Mouse (Mus musculus) hindbrain, embryonic 14.5 days (tissue): ENCODE data around the gene Rpn1. TPM values are rescaled to one million over a fixed set of nuclear protein-coding genes. Genes with fewer than 3 reads are reported as not detected.

Source experiments
- ATAC-seq: fragments of 200-750 bp; cut with Nextera tagmentation; 2 replicates; pipeline ENCODE4 v1.8.0; 2017; ENCODE audit warnings: moderate number of reproducible peaks, mild to moderate bottlenecking, moderate TSS enrichment, moderate library complexity; ENCODE audit not compliant: low FRiP score
- DNase-seq: peaks from one replicate; pipeline ENCODE4 v3.0.0-alpha.2; 2015; ENCODE audit warnings: low spot score
- H3K27ac ChIP-seq: fragments of 300-500 bp; sonication (generic); 2 replicates; pipeline ENCODE4 v1.5.1; 2014; ENCODE audit warnings: mild to moderate bottlenecking, moderate library complexity
- H3K27me3 ChIP-seq: fragments of 300-500 bp; sonication (generic); 2 replicates; pipeline ENCODE4 v1.6.1; 2014; ENCODE audit warnings: mild to moderate bottlenecking, low read length, mixed read lengths; ENCODE audit not compliant: control insufficient read depth, insufficient read depth
- H3K36me3 ChIP-seq: fragments of 300-500 bp; sonication (generic); replicated peaks from 2 replicates; pipeline ENCODE4 v1.6.1; 2014; ENCODE audit not compliant: control insufficient read depth, insufficient read depth
- H3K4me1 ChIP-seq: fragments of 300-500 bp; sonication (generic); replicated peaks from 2 replicates; pipeline ENCODE4 v1.6.1; 2014; ENCODE audit warnings: antibody characterized with exemption, low read length, mixed read lengths; ENCODE audit not compliant: control insufficient read depth, insufficient read depth
- H3K4me2 ChIP-seq: fragments of 300-500 bp; sonication (generic); replicated peaks from 2 replicates; pipeline ENCODE4 v1.6.1; 2014; ENCODE audit warnings: mild to moderate bottlenecking, moderate library complexity
- H3K4me3 ChIP-seq: fragments of 300-500 bp; sonication (generic); replicated peaks from 2 replicates; pipeline ENCODE4 v1.5.1; 2014; ENCODE audit warnings: mild to moderate bottlenecking, low read length
- H3K9ac ChIP-seq: fragments of 300-500 bp; sonication (generic); 2 replicates; pipeline ENCODE4 v1.6.1; 2014
- H3K9me3 ChIP-seq: fragments of 300-500 bp; sonication (generic); 2 replicates; pipeline ENCODE4 v1.6.1; 2016; ENCODE audit warnings: low read length; ENCODE audit not compliant: control insufficient read depth
- WGBS: fragments of 180-500 bp; shearing (Covaris S2); extraction: QIAGEN DNeasy Blood & Tissue Kit; methylation state at CpG from one replicate; pipeline ENCODE4 v1.1.7; 2014; 5-methylcytosine and 5-hydroxymethylcytosine counted together
- polyA plus RNA-seq: library from polyadenylated mRNA; unstranded; fragments of >200 nt; fragmentation: Nextera tagmentation; extraction: Ambion mirVana; gene quantifications from 2 replicates; pipeline ENCODE4 v1.2.1, GENCODE M21; 2014

Gene Rpn1
- polyA plus RNA-seq, 1 experiment from 2014 or later: 301 TPM

- 98% methylated on average over 12 of the region's 12 CpGs for WGBS
Measured at GRCm38 (mm10) chr6:88106612-88107123, 22.4 kb downstream of the Rpn1 start.

GRCm38 (mm10) chr6:88107661-88108535 is 23.6 kb downstream of the Rpn1 start:
- DNase-seq: no peak
- peaks cover 14% of the 10 kb centered on the region for H3K4me1 ChIP-seq
- no peak overlapping the region for H3K9ac ChIP-seq
- no peak overlapping the region for H3K27ac ChIP-seq
- WGBS: 87% methylated on average over 10 of the region's 10 CpGs
- no peak overlapping the region for H3K4me3 ChIP-seq
- H3K9me3 ChIP-seq: no peaks in the 10 kb centered on the region
- ATAC-seq: no peak
- peaks cover 19% of the 10 kb centered on the region for H3K36me3 ChIP-seq
- H3K4me2 ChIP-seq: no peak overlapping the region
- H3K27me3 ChIP-seq: no peaks in the 10 kb centered on the region

More at GRCm38 (mm10) chr6:88106612-88107123, 22.4 kb downstream of the Rpn1 start:
- no peaks in the 10 kb centered on the region for H3K9me3 ChIP-seq
- H3K9ac ChIP-seq: peak overlapping the region; percentile 68
- H3K4me2 ChIP-seq: peak overlapping the region; percentile 48
- no peaks in the 10 kb centered on the region for H3K27me3 ChIP-seq
- no peak for DNase-seq
- peak overlapping the region; percentile 71 for H3K27ac ChIP-seq
- peak; percentile 31 for ATAC-seq
- H3K4me3 ChIP-seq: no peak overlapping the region
- H3K4me1 ChIP-seq: peaks cover 14% of the 10 kb centered on the region
- peaks cover 31% of the 10 kb centered on the region for H3K36me3 ChIP-seq

- Histone ChIP-seq H3K4me3 (no peak overlapping the region), H3K36me3 (no peaks in the 10 kb centered on the region), H3K9ac (peak overlapping the region; percentile 37; the same call in 1 of the 2 replicates), H3K4me2 (no peak overlapping the region), H3K27ac (no peak overlapping the region), H3K27me3 (no peaks in the 10 kb centered on the region), H3K4me1 (peaks cover 6% of the 10 kb centered on the region), H3K9me3 (no peaks in the 10 kb centered on the region)
- ATAC-seq: peak; percentile 84
- 32% methylated on average over 7 of the region's 7 CpGs for WGBS
- peak; percentile 81 for DNase-seq
Measured at GRCm38 (mm10) chr6:88113139-88113538, 28.9 kb downstream of the Rpn1 start.

- Histone ChIP-seq H3K27ac (no peak overlapping the region), H3K4me3 (no peak overlapping the region), H3K4me2 (no peak overlapping the region), H3K9ac (no peak overlapping the region), H3K36me3 (no peaks in the 10 kb centered on the region), H3K9me3 (no peaks in the 10 kb centered on the region), H3K27me3 (no peaks in the 10 kb centered on the region), H3K4me1 (peaks cover 6% of the 10 kb centered on the region)
- WGBS: 78% methylated on average over 5 of the region's 5 CpGs
- no peak for DNase-seq
- no peak for ATAC-seq
Measured at GRCm38 (mm10) chr6:88114414-88114813, 30.1 kb downstream of the Rpn1 start.

GRCm38 (mm10) chr6:88116347-88117183 is 32.3 kb downstream of the Rpn1 start:
- Histone ChIP-seq H3K4me3 (no peak overlapping the region), H3K4me1 (peaks cover 6% of the 10 kb centered on the region), H3K27ac (no peak overlapping the region), H3K9me3 (no peaks in the 10 kb centered on the region), H3K9ac (no peak overlapping the region), H3K4me2 (no peak overlapping the region), H3K27me3 (no peaks in the 10 kb centered on the region), H3K36me3 (no peaks in the 10 kb centered on the region)
- peak; percentile 71 for DNase-seq
- peak; percentile 18; the same call in 1 of the 2 replicates for ATAC-seq
- WGBS: 69% methylated on average over 21 of the region's 21 CpGs

GRCm38 (mm10) chr6:88117184-88117575 is 32.9 kb downstream of the Rpn1 start:
- WGBS: 84% methylated on average over 10 of the region's 10 CpGs
- Histone ChIP-seq H3K9ac (no peak overlapping the region), H3K27me3 (no peaks in the 10 kb centered on the region), H3K4me1 (peaks cover 6% of the 10 kb centered on the region), H3K36me3 (no peaks in the 10 kb centered on the region), H3K9me3 (no peaks in the 10 kb centered on the region), H3K4me2 (no peak overlapping the region), H3K4me3 (no peak overlapping the region), H3K27ac (no peak overlapping the region)
- ATAC-seq (no peak), DNase-seq (no peak)

GRCm38 (mm10) chr6:88119309-88119708 is 35.0 kb downstream of the Rpn1 start:
- Histone ChIP-seq H3K4me2 (no peak overlapping the region), H3K9me3 (no peaks in the 10 kb centered on the region), H3K36me3 (no peaks in the 10 kb centered on the region), H3K4me1 (no peaks in the 10 kb centered on the region), H3K4me3 (no peak overlapping the region), H3K9ac (no peak overlapping the region), H3K27ac (no peak overlapping the region), H3K27me3 (no peaks in the 10 kb centered on the region)
- WGBS: 79% methylated on average over 5 of the region's 5 CpGs
- DNase-seq: no peak
- ATAC-seq: no peak

GRCm38 (mm10) chr6:88120813-88121212 is 36.5 kb downstream of the Rpn1 start:
- Histone ChIP-seq H3K36me3 (no peaks in the 10 kb centered on the region), H3K4me2 (no peak overlapping the region), H3K9ac (no peak overlapping the region; the same call in 1 of the 2 replicates), H3K27ac (no peak overlapping the region), H3K9me3 (no peaks in the 10 kb centered on the region), H3K4me3 (no peak overlapping the region), H3K27me3 (no peaks in the 10 kb centered on the region), H3K4me1 (no peaks in the 10 kb centered on the region)
- ATAC-seq: no peak
- 88% methylated on average over 7 of the region's 7 CpGs for WGBS
- DNase-seq: no peak

- no peak for ATAC-seq
- Histone ChIP-seq H3K4me2 (no peak overlapping the region), H3K9ac (no peak overlapping the region), H3K9me3 (no peaks in the 10 kb centered on the region), H3K36me3 (no peaks in the 10 kb centered on the region), H3K27me3 (no peaks in the 10 kb centered on the region), H3K4me1 (no peaks in the 10 kb centered on the region), H3K4me3 (no peak overlapping the region), H3K27ac (no peak overlapping the region)
- 70% methylated on average over 2 of the region's 2 CpGs for WGBS
- no peak for DNase-seq
Measured at GRCm38 (mm10) chr6:88121781-88122180, 37.5 kb downstream of the Rpn1 start.
